Mouse (Mus musculus): ENCODE data around the gene Larp4.

DNA sequence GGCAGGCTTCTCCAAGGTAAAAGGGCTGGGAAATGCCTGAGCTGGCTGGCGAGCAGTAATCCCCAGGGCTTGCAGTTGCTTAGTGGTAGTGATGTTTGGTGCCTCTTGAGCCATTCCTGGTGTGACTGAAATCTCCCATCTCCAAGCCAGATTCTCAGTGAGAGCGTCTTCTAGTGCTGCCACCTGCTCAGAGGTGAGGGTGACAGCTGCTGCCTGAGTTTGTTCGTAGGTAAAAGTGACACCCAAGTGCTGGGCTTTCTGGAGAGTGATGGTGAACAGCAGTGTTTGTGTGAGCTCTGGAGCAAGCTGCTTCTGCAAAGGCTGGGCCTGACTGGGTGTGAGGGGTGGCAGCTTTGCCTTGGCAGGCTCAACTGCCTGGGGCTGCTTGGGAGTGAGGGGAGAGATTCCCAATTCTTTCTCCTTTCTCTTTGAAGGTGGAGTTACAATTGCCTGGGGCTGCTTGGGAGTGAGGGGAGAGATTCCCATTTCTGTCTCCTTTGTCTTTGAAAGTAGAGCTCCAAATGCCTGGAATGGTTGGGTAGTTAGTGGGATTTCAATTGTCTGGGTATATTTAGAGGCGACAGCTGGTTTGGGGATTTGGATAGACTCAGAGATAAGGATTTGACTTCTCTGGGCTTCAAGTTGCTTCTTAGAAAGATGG lies 28.8 kb upstream of the Larp4 start:
- no peak for TF ChIP-seq POLR2A (IDR thresholded peaks at IDR 0.05; ENCODE audit: extremely low read depth, insufficient read depth, low read length)
- TF ChIP-seq CTCF (IDR thresholded peaks at IDR 0.05; ENCODE audit: low read depth, low read length) = no peak

All from liver, adult 2 months (tissue).